Mouse (Mus musculus): ENCODE results near the gene Ppp1r3e.

GRCm38 (mm10) chr14:54868026-54868425, 9.3 kb downstream of the Ppp1r3e start:
- TF ChIP-seq POLR2A (IDR thresholded peaks at IDR 0.05; ENCODE audit: insufficient read depth, low read depth, low read length) (no peak), CTCF (IDR thresholded peaks at IDR 0.05) (no peak), EP300 (IDR thresholded peaks at IDR 0.05; ENCODE audit: insufficient read depth, low read depth, low read length) (no peak)
